ENCODE assay signal across 11 mouse cellular contexts in the genomic region with DNA sequence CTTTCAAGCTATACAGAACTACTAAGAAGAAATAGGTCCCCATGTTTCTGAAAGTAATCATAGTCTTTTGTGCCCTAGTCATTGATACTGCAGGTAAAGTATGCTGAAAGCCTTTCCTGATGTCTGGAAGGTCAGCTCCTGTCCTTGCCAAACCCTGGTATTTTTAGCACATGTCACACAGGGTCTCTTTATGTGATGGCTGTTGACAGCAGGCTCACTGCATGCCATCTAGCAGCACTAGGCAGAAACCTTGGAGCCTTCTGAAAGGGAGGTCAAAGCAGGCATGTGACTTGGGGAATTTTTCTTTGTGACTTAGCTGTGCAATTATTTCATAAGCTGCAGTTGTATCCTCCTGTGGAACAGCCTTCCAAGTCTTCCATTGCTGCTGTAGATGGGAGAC.
"Had no signal": no experiment of that assay in that cellular context is flagged by ENCODE, and none has a peak within 500 bp of the region (broad histone marks: within the 10 kb centered on the region; RNA-seq: fewer than 3 reads in every experiment).

No protein-coding gene starts in this region.

- H3K36me3 ChIP-seq: limb, embryonic 10.5 days; midbrain, embryonic 10.5 days had no signal

- H3K4me2 ChIP-seq: liver, embryonic 11.5 days; lung, embryonic 14.5 days had no signal

- H3K9me3 ChIP-seq: limb, embryonic 10.5 days; midbrain, embryonic 10.5 days had no signal

- H3K4me1 ChIP-seq: limb, embryonic 10.5 days; midbrain, embryonic 10.5 days had no signal

- H3K4me3 ChIP-seq: left cerebral cortex, adult 2 months; limb, embryonic 10.5 days; midbrain, embryonic 10.5 days had no signal

- H3K9ac ChIP-seq: lung, embryonic 14.5 days had no signal

- H3K27ac ChIP-seq: left cerebral cortex, adult 2 months; limb, embryonic 10.5 days; midbrain, embryonic 10.5 days had no signal

- DNase-seq: kidney, postnatal 25 days; lung, embryonic 14.5 days; lung, postnatal 10 days; lung, postnatal 4 days; right cerebral cortex, postnatal 14 days; thymus, adult 18-20 months; thymus, postnatal 25 days had no signal
